Mouse (Mus musculus): ENCODE measurements at regions not wholly inside any gene's neighbourhood (a gene's known extent, or its start where the extent isn't known, plus 50 kb on each side); places are given as distances from the start of the nearest gene placed in this dataset.

DNA sequence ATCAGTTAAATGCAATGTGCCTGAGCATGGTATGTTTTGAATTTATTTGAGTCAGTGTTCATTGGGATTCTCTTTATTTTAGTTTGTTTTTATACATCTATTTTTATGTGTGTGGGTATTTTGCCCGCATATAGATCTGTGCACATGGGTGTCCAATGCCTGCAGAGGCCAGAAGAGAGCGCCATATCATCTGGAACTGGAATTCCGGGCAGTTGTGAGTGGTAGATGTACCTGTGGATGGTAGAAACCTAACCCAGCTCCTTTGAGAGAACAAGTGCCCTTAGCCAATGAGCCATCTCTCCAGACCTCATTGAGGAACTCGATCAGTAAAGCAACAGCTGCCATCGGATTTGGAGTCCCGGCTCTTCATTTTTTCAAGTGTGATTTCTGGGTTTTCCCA is 94.0 kb upstream of the Mon1b start:
- TF ChIP-seq CTCF (IDR thresholded peaks at IDR 0.05), result no peak
- TF ChIP-seq POLR2A (IDR thresholded peaks at IDR 0.05; ENCODE audit: insufficient read depth, low read depth, low read length), result no peak
- TF ChIP-seq EP300 (IDR thresholded peaks at IDR 0.05; ENCODE audit: insufficient read depth, low read depth, low read length), result no peak

Data from heart, adult 2 months (tissue).